Mouse (Mus musculus) heart, embryonic 12.5 days (tissue): Measurements from ENCODE around the gene Pgap1. TPM values are rescaled to one million over a fixed set of nuclear protein-coding genes. Genes with fewer than 3 reads are reported as not detected.
A peak's percentile ranks its signal among the peaks of the same experiment; 100 is the strongest.

Source experiments
- ATAC-seq: fragments of 200-750 bp; cut with Nextera tagmentation; 2 replicates; pipeline ENCODE4 v1.8.0; 2017; ENCODE audit warnings: moderate TSS enrichment, moderate library complexity; ENCODE audit not compliant: insufficient number of reproducible peaks, low FRiP score
- H3K27ac ChIP-seq: fragments of 300-500 bp; sonication (generic); 2 replicates; pipeline ENCODE4 v1.5.1; 2016; ENCODE audit warnings: mild to moderate bottlenecking, moderate library complexity; ENCODE audit not compliant: poor library complexity, severe bottlenecking
- H3K27me3 ChIP-seq: fragments of 300-500 bp; sonication (generic); replicated peaks from 2 replicates; pipeline ENCODE4 v1.6.1; 2016; ENCODE audit warnings: mild to moderate bottlenecking, moderate library complexity
- H3K36me3 ChIP-seq: fragments of 300-500 bp; sonication (generic); 2 replicates; pipeline ENCODE4 v1.6.1; 2016; ENCODE audit warnings: mild to moderate bottlenecking, moderate library complexity
- H3K4me1 ChIP-seq: fragments of 300-500 bp; sonication (generic); replicated peaks from 2 replicates; pipeline ENCODE4 v1.6.1; 2016; ENCODE audit warnings: mild to moderate bottlenecking
- H3K4me2 ChIP-seq: fragments of 300-500 bp; sonication (generic); 2 replicates; pipeline ENCODE4 v1.6.1; 2016; ENCODE audit warnings: mild to moderate bottlenecking, moderate library complexity
- H3K4me3 ChIP-seq: fragments of 300-500 bp; sonication (generic); 2 replicates; pipeline ENCODE4 v1.5.1; 2016; ENCODE audit warnings: mild to moderate bottlenecking
- H3K9ac ChIP-seq: fragments of 300-500 bp; sonication (generic); 2 replicates; pipeline ENCODE4 v1.6.1; 2016; ENCODE audit warnings: mild to moderate bottlenecking, moderate library complexity
- H3K9me3 ChIP-seq: fragments of 300-500 bp; sonication (generic); replicated peaks from 2 replicates; pipeline ENCODE4 v1.6.1; 2016; ENCODE audit warnings: mild to moderate bottlenecking, moderate library complexity
- WGBS: fragments of 180-500 bp; shearing (Covaris S2); methylation state at CpG from one replicate; pipeline ENCODE4 v1.1.7; 2016; 5-methylcytosine and 5-hydroxymethylcytosine counted together
- polyA plus RNA-seq: library from polyadenylated mRNA; unstranded; fragments of >200 nt; fragmentation: Nextera tagmentation; extraction: Ambion mirVana; gene quantifications from 2 replicates; pipeline ENCODE4 v1.2.1, GENCODE M21; 2016

Pgap1 gene
- polyA plus RNA-seq, 1 experiment from 2014 or later, result 5.8 TPM

GRCm38 (mm10) chr1:54513836-54514235 lies 43.6 kb downstream of the Pgap1 start:
- H3K9ac ChIP-seq, result no peak overlapping the region
- ATAC-seq, result no peak
- peaks cover 4% of the 10 kb centered on the region for H3K9me3 ChIP-seq
- no peak overlapping the region for H3K4me2 ChIP-seq
- peaks cover 10% of the 10 kb centered on the region for H3K36me3 ChIP-seq
- 85% methylated on average over 1 of the region's 1 CpGs for WGBS
- H3K4me3 ChIP-seq, result no peak overlapping the region
- H3K4me1 ChIP-seq, result no peaks in the 10 kb centered on the region
- H3K27ac ChIP-seq, result no peak overlapping the region
- no peaks in the 10 kb centered on the region for H3K27me3 ChIP-seq

- Histone ChIP-seq H3K27me3 (no peaks in the 10 kb centered on the region), H3K4me3 (no peak overlapping the region), H3K9ac (no peak overlapping the region), H3K27ac (no peak overlapping the region), H3K9me3 (no peaks in the 10 kb centered on the region), H3K36me3 (peaks cover 17% of the 10 kb centered on the region), H3K4me2 (no peak overlapping the region), H3K4me1 (no peaks in the 10 kb centered on the region)
- ATAC-seq, result no peak
- 77% methylated on average over 2 of the region's 2 CpGs for WGBS
These were observed 59.0 kb downstream of the Pgap1 start for GRCm38 (mm10) chr1:54498496-54498895.

GRCm38 (mm10) chr1:54496254-54496653 lies 61.2 kb downstream of the Pgap1 start:
- no peak overlapping the region for H3K4me2 ChIP-seq
- H3K27ac ChIP-seq, result no peak overlapping the region
- no peak for ATAC-seq
- no peak overlapping the region for H3K4me3 ChIP-seq
- H3K9ac ChIP-seq, result peak overlapping the region; percentile 41; the same call in 1 of the 2 replicates
- no peaks in the 10 kb centered on the region for H3K9me3 ChIP-seq
- no peaks in the 10 kb centered on the region for H3K4me1 ChIP-seq
- H3K27me3 ChIP-seq, result no peaks in the 10 kb centered on the region
- 59% methylated on average over 1 of the region's 1 CpGs for WGBS
- peaks cover 12% of the 10 kb centered on the region for H3K36me3 ChIP-seq

- WGBS, result 87% methylated on average over 3 of the region's 3 CpGs
- ATAC-seq, result no peak
- no peaks in the 10 kb centered on the region for H3K9me3 ChIP-seq
These were observed 64.0 kb downstream of the Pgap1 start for GRCm38 (mm10) chr1:54493496-54493895.

GRCm38 (mm10) chr1:54492435-54492841 lies 65.0 kb downstream of the Pgap1 start:
- H3K4me3 ChIP-seq, result no peak overlapping the region
- peaks cover 26% of the 10 kb centered on the region for H3K36me3 ChIP-seq
- H3K27ac ChIP-seq, result no peak overlapping the region
- H3K9me3 ChIP-seq, result no peaks in the 10 kb centered on the region
- no peaks in the 10 kb centered on the region for H3K4me1 ChIP-seq
- no peak overlapping the region for H3K4me2 ChIP-seq
- no peak for ATAC-seq
- WGBS, result 78% methylated on average over 2 of the region's 2 CpGs
- no peaks in the 10 kb centered on the region for H3K27me3 ChIP-seq
- no peak overlapping the region for H3K9ac ChIP-seq

More at GRCm38 (mm10) chr1:54493496-54493895, 64.0 kb downstream of the Pgap1 start:
- H3K4me1 ChIP-seq, result no peaks in the 10 kb centered on the region
- no peak overlapping the region for H3K4me3 ChIP-seq
- H3K4me2 ChIP-seq, result no peak overlapping the region
- no peak overlapping the region for H3K9ac ChIP-seq
- no peaks in the 10 kb centered on the region for H3K27me3 ChIP-seq
- H3K36me3 ChIP-seq, result peaks cover 18% of the 10 kb centered on the region
- no peak overlapping the region for H3K27ac ChIP-seq

GRCm38 (mm10) chr1:54484744-54485420 lies 72.6 kb downstream of the Pgap1 start:
- Histone ChIP-seq H3K4me3 (no peak overlapping the region), H3K27me3 (no peaks in the 10 kb centered on the region), H3K9me3 (no peaks in the 10 kb centered on the region), H3K9ac (no peak overlapping the region), H3K36me3 (peaks cover 28% of the 10 kb centered on the region), H3K27ac (no peak overlapping the region), H3K4me1 (no peaks in the 10 kb centered on the region), H3K4me2 (no peak overlapping the region)
- no peak for ATAC-seq
- 84% methylated on average over 3 of the region's 3 CpGs for WGBS

- no peak for ATAC-seq
- no peak overlapping the region for H3K9ac ChIP-seq
- H3K4me2 ChIP-seq, result no peak overlapping the region
- WGBS, result 90% methylated on average over 12 of the region's 12 CpGs
- peaks cover 16% of the 10 kb centered on the region for H3K36me3 ChIP-seq
- H3K4me3 ChIP-seq, result no peak overlapping the region
- no peaks in the 10 kb centered on the region for H3K27me3 ChIP-seq
- no peak overlapping the region for H3K27ac ChIP-seq
- H3K4me1 ChIP-seq, result no peaks in the 10 kb centered on the region
- no peaks in the 10 kb centered on the region for H3K9me3 ChIP-seq
These were observed 77.0 kb downstream of the Pgap1 start for GRCm38 (mm10) chr1:54480491-54480890.

GRCm38 (mm10) chr1:54468662-54469061 lies 88.8 kb downstream of the Pgap1 start:
- Histone ChIP-seq H3K4me1 (no peaks in the 10 kb centered on the region), H3K36me3 (no peaks in the 10 kb centered on the region), H3K9me3 (no peaks in the 10 kb centered on the region), H3K4me3 (no peak overlapping the region), H3K9ac (no peak overlapping the region), H3K4me2 (no peak overlapping the region), H3K27ac (no peak overlapping the region), H3K27me3 (no peaks in the 10 kb centered on the region)
- ATAC-seq, result no peak

- WGBS, result 90% methylated on average over 1 of the region's 1 CpGs
- Histone ChIP-seq H3K4me2 (no peak overlapping the region), H3K9ac (no peak overlapping the region), H3K4me1 (no peaks in the 10 kb centered on the region), H3K27me3 (no peaks in the 10 kb centered on the region), H3K4me3 (no peak overlapping the region), H3K36me3 (no peaks in the 10 kb centered on the region), H3K27ac (no peak overlapping the region), H3K9me3 (no peaks in the 10 kb centered on the region)
- no peak for ATAC-seq
These were observed 90.1 kb downstream of the Pgap1 start for GRCm38 (mm10) chr1:54467366-54467765.

- no peak overlapping the region for H3K27ac ChIP-seq
- no peaks in the 10 kb centered on the region for H3K9me3 ChIP-seq
- H3K4me2 ChIP-seq, result no peak overlapping the region
- H3K4me3 ChIP-seq, result no peak overlapping the region
- no peaks in the 10 kb centered on the region for H3K36me3 ChIP-seq
- no peak overlapping the region for H3K9ac ChIP-seq
- no peaks in the 10 kb centered on the region for H3K27me3 ChIP-seq
- ATAC-seq, result no peak
- 78% methylated on average over 2 of the region's 2 CpGs for WGBS
- no peaks in the 10 kb centered on the region; the same call in 1 of the 2 replicates for H3K4me1 ChIP-seq
These were observed 105.4 kb downstream of the Pgap1 start for GRCm38 (mm10) chr1:54452116-54452515.

- Histone ChIP-seq H3K36me3 (no peaks in the 10 kb centered on the region), H3K27me3 (peaks cover 8% of the 10 kb centered on the region; the same call in 1 of the 2 replicates), H3K4me1 (no peaks in the 10 kb centered on the region; the same call in 1 of the 2 replicates), H3K9ac (no peak overlapping the region), H3K27ac (no peak overlapping the region), H3K4me3 (no peak overlapping the region), H3K4me2 (no peak overlapping the region), H3K9me3 (no peaks in the 10 kb centered on the region)
- no peak for ATAC-seq
- 69% methylated on average over 4 of the region's 4 CpGs for WGBS
These were observed 108.7 kb downstream of the Pgap1 start for GRCm38 (mm10) chr1:54448833-54449232.

GRCm38 (mm10) chr1:54443641-54444040 lies 113.8 kb downstream of the Pgap1 start:
- H3K9me3 ChIP-seq, result no peaks in the 10 kb centered on the region
- no peak overlapping the region for H3K27ac ChIP-seq
- no peak for ATAC-seq
- H3K27me3 ChIP-seq, result peaks cover 18% of the 10 kb centered on the region; the same call in 1 of the 2 replicates
- no peak overlapping the region for H3K4me3 ChIP-seq
- H3K4me2 ChIP-seq, result peak overlapping the region; percentile 21; the same call in 1 of the 2 replicates
- no peaks in the 10 kb centered on the region; the same call in 1 of the 2 replicates for H3K4me1 ChIP-seq
- 53% methylated on average over 7 of the region's 7 CpGs for WGBS
- no peaks in the 10 kb centered on the region for H3K36me3 ChIP-seq
- no peak overlapping the region for H3K9ac ChIP-seq
